Mouse (Mus musculus) CD8-positive naive resting alpha-beta T cell, adult 2 months (primary cell): ENCODE measurements around the gene Foxp1.

Experiments
- DNase-seq, 2 experiments: peaks; one replicate each; pipeline ENCODE4 v3.0.0; 2022; ENCODE audit warnings: low read depth in 2 of 2, low spot score in 2 of 2

Foxp1 gene

GRCm38 (mm10) chr6:99300235-99300634, 222.3 kb downstream of the Foxp1 start:
- no peak for DNase-seq

GRCm38 (mm10) chr6:99299196-99299595, 223.3 kb downstream of the Foxp1 start:
- DNase-seq = no peak

GRCm38 (mm10) chr6:99297535-99297934, 225.0 kb downstream of the Foxp1 start:
- no peak for DNase-seq

- DNase-seq = no peak
Observed at GRCm38 (mm10) chr6:99295495-99295894, 227.0 kb downstream of the Foxp1 start.

- DNase-seq = no peak
Observed at GRCm38 (mm10) chr6:99289220-99289619, 233.3 kb downstream of the Foxp1 start.

- no peak for DNase-seq
Observed at GRCm38 (mm10) chr6:99285026-99285425, 237.5 kb downstream of the Foxp1 start.

- no peak for DNase-seq
Observed at GRCm38 (mm10) chr6:99284019-99284418, 238.5 kb downstream of the Foxp1 start.

- DNase-seq = peak in 1 of 2 experiments; percentile 51
Observed at GRCm38 (mm10) chr6:99282866-99283657, 239.5 kb downstream of the Foxp1 start.

GRCm38 (mm10) chr6:99281433-99281832, 241.1 kb downstream of the Foxp1 start:
- DNase-seq = no peak

GRCm38 (mm10) chr6:99280619-99281018, 241.9 kb downstream of the Foxp1 start:
- no peak for DNase-seq

- DNase-seq = no peak
Observed at GRCm38 (mm10) chr6:99277251-99277650, 245.3 kb downstream of the Foxp1 start.

- DNase-seq = no peak
Observed at GRCm38 (mm10) chr6:99276297-99276653, 246.2 kb downstream of the Foxp1 start.

GRCm38 (mm10) chr6:99275381-99276296, 246.9 kb downstream of the Foxp1 start:
- DNase-seq = peak in 1 of 2 experiments; percentile 41

- peak in 1 of 2 experiments; percentile 28 for DNase-seq
Observed at GRCm38 (mm10) chr6:99274667-99275066, 247.9 kb downstream of the Foxp1 start.

- no peak for DNase-seq
Observed at GRCm38 (mm10) chr6:99274222-99274621, 248.3 kb downstream of the Foxp1 start.

GRCm38 (mm10) chr6:99273177-99273576, 249.3 kb downstream of the Foxp1 start:
- DNase-seq = no peak

- DNase-seq = no peak
Observed at GRCm38 (mm10) chr6:99272174-99272573, 250.3 kb downstream of the Foxp1 start.

GRCm38 (mm10) chr6:99271741-99272140, 250.8 kb downstream of the Foxp1 start:
- no peak for DNase-seq

- DNase-seq = peak in 1 of 2 experiments; percentile 52
Observed at GRCm38 (mm10) chr6:99269921-99270320, 252.6 kb downstream of the Foxp1 start.

GRCm38 (mm10) chr6:99268171-99269061, 254.1 kb downstream of the Foxp1 start:
- no peak for DNase-seq
